Mouse (Mus musculus): ENCODE measurements around the gene Adam15.

The Adam15 gene

GRCm38 (mm10) chr3:89325882-89326281 lies 23.9 kb downstream of the Adam15 start:
- no peak for DNase-seq (ENCODE audit: low read depth, low spot score)

GRCm38 (mm10) chr3:89322514-89323165 lies 27.2 kb downstream of the Adam15 start, which contains the start of gene Efna3:
Gene Efna3 (minus strand): TSS chr3:89322965.
- DNase-seq (ENCODE audit: low read depth, low spot score): peak; percentile 79

GRCm38 (mm10) chr3:89322131-89322500 lies 27.7 kb downstream of the Adam15 start:
- DNase-seq (ENCODE audit: low read depth, low spot score): peak; percentile 33

- DNase-seq (ENCODE audit: low read depth, low spot score): peak; percentile 23
Observed at GRCm38 (mm10) chr3:89321183-89322130, 28.3 kb downstream of the Adam15 start.

GRCm38 (mm10) chr3:89320581-89321182 lies 29.1 kb downstream of the Adam15 start:
- DNase-seq (ENCODE audit: low read depth, low spot score): peak; percentile 85

GRCm38 (mm10) chr3:89319591-89320350 lies 30.0 kb downstream of the Adam15 start:
- DNase-seq (ENCODE audit: low read depth, low spot score): peak; percentile 39

GRCm38 (mm10) chr3:89318971-89319590 lies 30.7 kb downstream of the Adam15 start:
- DNase-seq (ENCODE audit: low read depth, low spot score): peak; percentile 41

- DNase-seq (ENCODE audit: low read depth, low spot score): no peak
Observed at GRCm38 (mm10) chr3:89318316-89318715, 31.5 kb downstream of the Adam15 start.

GRCm38 (mm10) chr3:89317246-89317645 lies 32.5 kb downstream of the Adam15 start:
- DNase-seq (ENCODE audit: low read depth, low spot score): no peak

GRCm38 (mm10) chr3:89316833-89317232 lies 33.0 kb downstream of the Adam15 start:
- peak; percentile 98 for DNase-seq (ENCODE audit: low read depth, low spot score)

GRCm38 (mm10) chr3:89315930-89316831 lies 33.6 kb downstream of the Adam15 start:
- DNase-seq (ENCODE audit: low read depth, low spot score): peak; percentile 83

- peak; percentile 92 for DNase-seq (ENCODE audit: low read depth, low spot score)
Observed at GRCm38 (mm10) chr3:89315195-89315929, 34.4 kb downstream of the Adam15 start.

- DNase-seq (ENCODE audit: low read depth, low spot score): peak; percentile 60
Observed at GRCm38 (mm10) chr3:89314791-89315190, 35.0 kb downstream of the Adam15 start.

- DNase-seq (ENCODE audit: low read depth, low spot score): no peak
Observed at GRCm38 (mm10) chr3:89314340-89314739, 35.5 kb downstream of the Adam15 start.

GRCm38 (mm10) chr3:89308089-89308488 lies 41.7 kb downstream of the Adam15 start:
- peak; percentile 86 for DNase-seq (ENCODE audit: low read depth, low spot score)

- DNase-seq (ENCODE audit: low read depth, low spot score): no peak
Observed at GRCm38 (mm10) chr3:89305551-89306325, 44.1 kb downstream of the Adam15 start.

- DNase-seq (ENCODE audit: low read depth, low spot score): no peak
Observed at GRCm38 (mm10) chr3:89305105-89305504, 44.7 kb downstream of the Adam15 start.

GRCm38 (mm10) chr3:89304440-89304839 lies 45.4 kb downstream of the Adam15 start:
- DNase-seq (ENCODE audit: low read depth, low spot score): no peak
